Mouse (Mus musculus) left cerebral cortex, adult 18-20 months (tissue): ENCODE results near the gene Dlg2. TPM values are rescaled to one million over a fixed set of nuclear protein-coding genes. Genes with fewer than 3 reads are reported as not detected.
"Not testable (repeated sequence)": the region's sequence is repeated elsewhere in the genome, so short reads cannot be mapped to it uniquely, and the experiment has no call there.

ENCODE experiments used
- DNase-seq, 2 experiments: peaks; one replicate each; pipeline ENCODE4 v3.0.0; 2021 to 2022; ENCODE audit warnings: low spot score in 2 of 2, mixed read lengths in 1 of 2
- total RNA-seq, 2 experiments: library from RNA; stranded (reverse); gene quantifications; 2 replicates each; pipeline ENCODE4 v1.2.3; 2021

Gene Dlg2
- total RNA-seq, 2 experiments from 2014 or later, result 256 to 276 TPM

DNA sequence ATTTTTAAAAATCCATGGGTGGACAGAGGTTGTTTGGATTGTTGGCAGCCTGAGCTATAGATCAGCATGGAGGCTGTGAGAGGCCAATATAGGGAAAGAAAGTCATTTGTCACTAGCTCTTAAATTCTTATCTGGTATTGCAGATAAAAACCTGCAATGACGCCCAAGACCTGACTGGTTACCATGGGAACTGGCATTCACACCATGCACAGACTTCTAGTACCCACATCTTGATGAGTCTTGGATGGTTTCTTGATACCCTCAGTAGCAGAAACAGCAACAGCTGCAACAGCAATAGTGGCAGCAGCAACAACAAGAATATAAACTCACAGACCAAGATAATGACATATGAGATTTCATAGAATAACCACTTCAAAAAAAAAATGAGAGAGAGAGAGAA lies 315.1 kb downstream of the Dlg2 start:
- no peak for DNase-seq

DNA sequence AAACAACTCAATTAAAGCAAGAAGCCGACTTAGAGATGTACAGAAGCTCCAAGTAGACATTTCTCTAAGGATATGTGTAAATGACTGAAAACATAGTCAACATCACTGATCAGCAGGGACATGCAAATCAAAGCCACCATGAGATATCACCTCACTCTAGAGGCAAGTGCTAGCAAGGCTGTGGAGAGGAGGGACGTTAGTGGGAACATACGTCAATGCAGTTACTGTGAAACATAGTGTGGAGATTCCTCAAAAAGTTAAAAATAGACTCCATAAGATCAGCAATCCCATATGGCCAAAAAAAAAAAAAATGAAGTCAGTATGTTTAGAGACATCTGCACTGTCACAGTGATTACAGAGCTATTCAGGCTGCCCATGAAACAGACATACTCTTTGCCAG lies 349.2 kb downstream of the Dlg2 start:
- DNase-seq, result no peak

DNA sequence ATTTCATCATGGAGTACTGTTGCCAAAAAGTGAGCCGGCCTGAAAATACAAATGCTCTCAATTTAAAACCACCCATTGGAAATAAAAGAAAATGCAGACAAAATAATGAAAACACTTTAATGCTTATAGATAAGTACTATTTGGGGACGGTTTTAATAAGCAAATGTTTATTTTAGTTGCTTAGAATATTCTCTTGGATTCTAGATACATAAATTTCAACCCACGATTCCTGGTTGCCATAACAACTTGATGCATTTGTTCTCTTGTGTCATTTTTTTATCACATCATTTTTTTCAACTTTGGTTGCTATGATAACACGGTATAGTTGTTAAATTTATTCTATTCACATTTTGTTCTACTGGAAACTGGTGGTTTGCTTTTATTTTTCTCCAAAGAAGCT lies 364.8 kb downstream of the Dlg2 start:
- no peak for DNase-seq

DNA sequence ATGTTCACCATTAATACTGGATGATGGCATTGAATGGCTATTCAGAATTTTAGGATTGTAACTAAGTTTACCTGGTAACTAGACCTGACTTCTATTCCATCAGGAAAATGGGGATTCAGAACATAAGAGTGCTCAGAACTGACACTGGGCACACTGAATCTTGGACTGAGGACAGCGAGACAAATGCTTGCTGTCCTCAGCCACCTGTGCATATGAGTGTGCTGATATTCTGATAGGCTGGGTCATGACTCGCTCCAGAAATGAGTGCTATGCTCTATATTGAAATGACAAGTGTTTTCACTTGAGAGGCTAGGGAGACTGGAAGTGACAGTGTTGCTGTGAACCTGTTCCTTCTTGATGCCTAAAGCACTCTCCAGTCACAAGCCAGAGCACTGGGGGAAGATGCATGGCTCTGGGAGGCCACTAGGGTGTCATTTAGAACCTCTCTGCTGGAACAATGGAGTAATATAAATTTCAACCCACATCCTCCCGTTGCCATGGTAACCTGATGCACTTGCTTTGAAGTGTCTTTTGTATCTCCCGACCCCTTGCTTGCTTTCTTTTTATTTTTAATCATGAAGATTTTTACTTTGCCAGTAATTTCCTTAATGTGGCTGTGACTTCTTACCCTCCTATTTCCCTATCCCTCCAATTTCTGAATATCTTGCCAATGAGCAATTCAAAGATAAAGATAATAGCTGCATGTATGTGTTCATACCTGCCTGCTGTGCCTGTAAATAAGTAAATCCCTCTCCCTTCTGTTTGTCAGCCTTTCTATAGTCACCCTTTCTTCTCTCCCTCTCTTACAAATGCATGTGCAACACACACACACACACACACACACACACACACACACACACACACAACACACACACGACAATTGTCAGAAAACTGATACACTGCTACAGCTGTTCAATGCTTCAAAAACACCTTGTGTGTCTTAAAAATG lies 367.1 kb downstream of the Dlg2 start:
- DNase-seq, result no peak

DNA sequence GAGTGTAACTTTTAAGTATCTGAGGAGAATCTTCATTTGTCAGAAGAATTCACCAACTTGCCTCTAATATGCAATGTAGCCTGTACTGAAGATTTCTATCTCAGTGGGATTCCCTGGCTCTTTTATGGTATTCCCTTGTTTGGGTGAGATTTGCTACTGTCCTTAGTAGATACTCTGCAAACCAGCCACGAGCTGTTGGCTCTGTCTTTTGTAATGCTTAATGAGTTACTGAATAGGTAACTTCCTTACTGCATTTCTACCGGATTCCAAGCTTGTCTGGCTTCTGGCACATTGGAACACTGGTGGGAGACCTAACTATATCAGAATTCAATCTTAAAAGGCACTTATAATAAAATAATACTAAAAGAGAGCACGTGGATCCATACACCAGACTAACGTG lies 400.3 kb downstream of the Dlg2 start:
- not testable (repeated sequence) for DNase-seq

DNA sequence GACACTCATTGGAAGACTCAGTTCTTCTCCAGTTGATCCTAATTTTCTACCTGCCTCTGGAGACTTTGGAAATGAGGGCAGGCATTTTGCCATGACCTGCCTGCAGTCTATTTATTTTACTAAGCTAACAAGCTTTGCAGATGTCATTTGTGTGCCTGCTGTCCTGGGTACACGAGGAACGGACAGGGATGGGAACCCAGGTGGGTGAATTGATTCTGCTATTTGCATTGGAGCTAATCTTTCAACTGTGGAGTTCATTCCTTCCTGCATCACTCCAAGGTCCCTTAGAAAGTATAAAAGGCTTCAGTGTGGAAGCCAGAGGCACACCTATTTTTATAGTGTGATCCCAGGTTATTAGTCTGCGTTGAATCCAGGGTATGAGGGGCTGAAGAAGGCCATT lies 406.3 kb downstream of the Dlg2 start:
- no peak for DNase-seq

DNA sequence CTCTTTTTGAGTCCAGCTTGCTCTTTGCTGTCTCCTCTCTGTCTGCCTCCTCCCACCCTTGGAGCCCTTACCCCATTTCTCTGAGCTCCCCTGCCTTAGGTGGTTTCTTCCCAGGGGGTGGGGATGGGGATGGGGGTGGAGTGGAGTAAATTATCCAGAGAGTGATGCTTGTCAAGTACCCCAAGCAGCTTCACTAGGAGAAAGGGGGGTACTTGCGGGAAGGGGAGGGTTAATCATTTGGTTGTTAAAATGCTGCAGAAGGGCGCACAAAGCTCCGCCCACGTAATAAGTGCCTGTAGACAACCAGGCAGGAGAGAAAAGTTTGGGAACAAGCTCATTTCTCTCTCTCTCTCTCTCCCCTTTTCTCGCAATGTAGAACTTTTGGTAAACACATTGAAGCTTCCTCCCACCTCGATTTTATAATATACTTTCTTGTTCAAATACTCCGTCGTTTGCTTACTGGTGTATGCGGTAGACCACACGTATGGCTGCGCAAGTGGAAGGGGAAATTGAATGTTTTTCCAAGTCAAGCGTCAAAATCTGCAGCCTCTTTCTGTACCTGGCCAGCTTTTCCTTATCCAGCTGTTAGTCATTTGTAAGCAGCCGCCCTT lies 410.0 kb downstream of the Dlg2 start:
- no peak for DNase-seq

DNA sequence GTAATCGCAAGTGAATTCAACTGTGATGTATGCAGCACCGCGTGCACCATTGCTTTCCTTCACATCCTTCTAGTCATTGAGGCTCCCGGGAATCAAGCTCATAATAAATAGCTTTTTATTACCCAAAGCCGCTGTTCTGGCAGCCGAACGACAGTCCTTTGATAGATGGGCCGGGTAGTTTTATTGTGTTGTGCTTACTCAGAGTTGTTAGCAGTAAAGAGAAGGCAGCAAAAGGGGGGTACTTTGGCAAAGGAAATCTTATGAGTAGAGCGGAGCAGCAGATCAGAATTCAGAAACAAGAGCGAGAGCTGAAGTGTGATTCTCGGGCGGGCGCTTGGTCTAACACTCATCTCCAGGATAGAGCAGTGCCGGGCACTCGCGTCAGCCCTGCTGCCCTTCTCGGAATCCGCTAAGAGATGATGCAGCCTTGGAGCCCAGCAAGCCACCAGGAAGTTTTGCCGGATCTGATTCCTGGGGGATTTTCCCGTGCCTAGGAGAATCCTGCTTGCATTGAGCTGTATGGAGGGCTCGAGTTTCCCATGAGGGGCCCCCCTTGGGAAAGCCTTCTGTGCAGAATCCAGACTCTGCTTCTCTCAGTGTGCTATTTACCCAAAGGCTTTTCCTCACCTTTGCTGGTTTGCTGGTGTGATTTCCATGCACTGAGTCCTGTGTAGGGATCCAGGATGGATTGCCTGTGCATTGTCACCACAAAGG lies 410.7 kb downstream of the Dlg2 start:
- DNase-seq, result peak; percentile 37 to 50

DNA sequence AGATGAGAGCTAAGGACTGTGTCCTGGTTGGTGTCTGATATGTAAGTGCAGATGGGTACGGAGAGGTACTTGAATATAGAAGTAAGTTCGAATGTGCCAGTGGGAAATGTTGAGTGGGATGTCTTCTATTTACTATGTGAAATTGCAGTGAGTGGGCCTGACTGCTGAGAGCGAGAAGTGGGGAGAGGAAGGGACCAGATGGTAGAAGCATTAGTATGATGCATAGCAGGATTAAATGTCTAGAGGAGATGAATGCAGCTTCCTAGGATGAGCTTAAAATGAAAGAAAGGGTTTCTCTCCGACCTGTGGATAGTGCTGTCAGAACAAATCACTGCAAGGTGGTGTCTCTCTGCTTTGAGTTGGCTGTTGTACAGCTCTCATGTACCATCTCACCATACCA lies 451.0 kb downstream of the Dlg2 start:
- DNase-seq, result peak; percentile 11 to 50

DNA sequence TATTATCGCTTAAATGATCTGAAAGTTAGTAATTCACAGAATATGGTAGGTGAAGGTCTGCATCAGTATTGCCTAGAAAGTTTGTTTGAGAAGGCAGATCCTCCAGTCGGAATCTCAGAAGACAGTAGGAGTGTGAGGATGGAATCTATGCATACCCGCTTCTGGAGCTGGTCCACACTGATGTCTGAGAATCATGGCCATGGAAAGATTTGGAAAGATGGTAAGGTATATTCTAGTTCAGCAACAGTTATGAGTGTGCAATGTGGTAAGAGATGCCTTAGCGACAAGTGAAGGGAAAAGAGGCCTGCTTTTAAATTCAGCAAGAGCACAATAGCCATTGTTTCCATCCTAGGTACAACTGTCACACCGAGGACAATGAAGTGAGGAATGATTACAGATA lies 464.3 kb downstream of the Dlg2 start:
- DNase-seq, result no peak

DNA sequence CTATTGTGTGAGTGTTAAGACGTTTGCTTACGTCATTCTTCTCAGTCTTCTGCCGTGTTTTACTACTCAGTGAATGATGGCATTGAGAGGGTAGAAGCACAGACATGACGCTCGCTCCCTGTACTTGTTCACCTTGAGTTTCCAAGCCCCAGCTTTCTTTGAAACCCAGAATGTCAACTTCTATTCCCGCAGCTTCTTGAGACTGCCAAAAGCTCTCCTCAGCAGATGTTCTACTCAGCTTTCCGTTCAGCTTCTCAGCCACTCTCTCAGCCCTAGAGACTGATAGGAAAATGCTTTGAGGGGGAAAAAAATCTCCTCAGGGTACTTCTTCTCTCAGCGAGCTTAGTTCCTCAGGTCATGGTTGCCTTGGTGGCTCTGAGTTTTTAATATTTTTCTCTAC lies 470.6 kb downstream of the Dlg2 start:
- no peak for DNase-seq

DNA sequence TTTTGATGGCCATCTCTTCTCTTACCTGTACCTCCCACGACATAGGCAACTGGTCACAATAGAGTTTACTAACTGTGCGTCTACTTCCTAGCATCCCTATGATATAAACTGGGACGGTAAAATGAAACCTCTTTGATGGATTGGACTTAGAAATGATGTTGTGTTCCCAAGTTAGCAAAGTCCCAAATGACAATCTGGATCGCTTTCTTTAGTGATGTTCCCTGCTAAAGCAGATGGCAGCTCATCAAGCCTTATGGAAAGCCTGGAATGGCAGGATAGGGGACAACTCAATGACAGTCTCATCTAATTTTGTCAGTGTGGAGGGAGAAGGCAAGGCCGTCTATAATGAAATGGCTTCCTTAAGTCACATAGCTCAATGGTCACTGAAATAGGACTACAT lies 472.7 kb downstream of the Dlg2 start:
- no peak for DNase-seq

DNA sequence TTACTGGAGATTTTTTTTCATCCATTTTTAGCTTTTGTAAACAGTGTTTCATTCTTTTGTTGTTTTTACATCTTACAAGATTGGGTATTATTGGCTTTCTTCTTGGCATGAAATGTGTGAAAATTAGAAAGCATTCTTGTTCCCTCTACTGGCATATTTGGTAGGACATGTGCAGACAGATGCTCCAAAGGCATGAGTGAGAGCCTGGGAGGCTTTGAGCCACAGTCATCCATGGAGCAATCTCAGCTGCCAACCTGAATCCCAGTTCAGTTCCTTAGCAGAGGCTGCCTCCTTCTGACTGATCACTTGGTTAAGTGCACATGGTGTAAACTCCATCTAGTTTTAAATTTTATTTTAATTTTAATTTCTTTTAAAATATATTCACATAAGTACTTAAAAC lies 500.8 kb downstream of the Dlg2 start:
- DNase-seq, result no peak

DNA sequence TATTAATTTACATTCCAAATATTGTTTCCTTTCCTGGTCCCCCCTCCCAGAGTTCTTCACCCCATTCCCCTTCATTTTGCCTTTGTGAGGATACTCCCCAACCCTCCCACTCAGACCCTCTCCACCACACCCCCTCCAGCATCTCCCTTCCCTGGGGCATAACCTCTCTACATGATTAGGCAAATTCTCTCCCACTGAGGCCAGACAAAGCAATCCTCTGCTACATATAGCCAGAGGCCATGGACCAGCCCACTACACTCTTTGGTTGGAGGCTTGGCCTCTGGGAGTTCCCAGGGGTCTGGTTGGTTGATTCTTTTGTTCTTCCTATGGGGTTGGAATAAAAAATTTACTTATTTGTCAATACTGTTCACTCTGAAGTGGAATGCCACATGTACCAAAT lies 505.6 kb downstream of the Dlg2 start:
- no peak for DNase-seq

DNA sequence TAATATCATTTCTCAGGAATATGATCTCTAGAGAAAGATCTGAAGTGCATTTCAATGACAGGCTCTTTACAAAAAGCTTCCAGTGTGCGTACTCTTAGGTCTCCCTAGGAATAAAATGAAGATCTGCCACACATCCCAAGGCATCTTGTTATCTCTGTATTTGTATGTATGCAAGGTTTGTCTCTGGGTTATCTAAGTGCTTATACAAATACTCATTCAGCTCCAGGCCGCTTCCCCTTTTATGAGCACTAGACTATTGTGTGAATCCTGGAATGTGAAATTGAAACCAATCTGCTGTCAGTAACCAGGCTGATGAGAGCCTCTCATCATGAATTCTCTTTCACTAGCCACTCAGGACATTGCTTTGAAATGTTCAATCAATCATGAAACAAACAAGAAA lies 534.2 kb downstream of the Dlg2 start:
- no peak for DNase-seq

DNA sequence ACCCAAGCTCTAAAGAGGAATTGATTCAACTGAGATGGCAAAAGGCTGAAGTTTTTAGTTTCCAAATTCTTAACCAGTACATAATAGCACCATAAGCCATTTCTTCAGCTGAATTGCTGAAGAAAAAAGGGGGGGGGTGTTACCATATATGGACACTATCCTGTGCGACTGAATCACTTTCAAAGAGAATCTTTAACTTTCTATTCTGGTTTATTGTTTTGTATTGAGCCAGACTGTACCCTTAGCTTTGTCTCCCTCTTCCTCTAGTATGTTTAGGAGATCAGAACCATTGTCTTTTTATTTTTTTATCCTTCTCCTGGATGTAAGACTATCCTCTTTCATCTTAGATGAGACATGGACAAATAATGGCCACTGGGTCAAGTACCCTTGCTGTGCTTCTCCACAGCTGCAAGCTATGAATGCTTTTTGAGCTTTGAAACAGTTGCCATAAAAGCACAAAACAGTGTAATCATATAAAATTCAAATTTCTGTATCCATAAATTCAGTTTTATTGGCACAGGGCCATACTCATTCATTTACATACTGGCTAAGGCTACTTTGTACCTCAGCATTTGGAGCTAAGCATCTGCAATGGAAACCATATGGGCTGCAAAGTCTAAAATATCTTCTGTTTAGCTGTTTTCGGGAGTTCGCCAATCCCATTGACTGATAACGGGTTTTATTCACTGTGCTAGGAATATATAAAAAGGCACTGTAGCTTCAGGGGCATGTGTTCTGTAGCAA lies 568.7 kb downstream of the Dlg2 start:
- DNase-seq, result peak in 1 of 2 experiments; percentile 15

DNA sequence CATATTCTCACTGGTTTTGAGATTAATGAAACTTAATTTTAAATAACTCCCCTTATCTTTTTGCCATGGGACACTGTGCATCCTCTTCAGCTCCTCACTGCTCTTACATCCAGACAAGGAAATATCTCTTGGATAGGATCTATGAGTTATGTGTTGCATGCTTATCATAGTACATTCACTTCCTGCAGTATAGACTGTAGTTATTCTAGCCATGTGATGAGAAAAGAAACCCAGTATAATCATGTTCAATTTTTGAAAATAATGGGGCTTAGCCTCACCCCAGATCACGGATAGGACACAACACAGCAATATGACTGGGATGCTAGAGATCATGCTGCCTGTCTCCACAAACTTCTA lies 569.2 kb downstream of the Dlg2 start:
- DNase-seq, result no peak

DNA sequence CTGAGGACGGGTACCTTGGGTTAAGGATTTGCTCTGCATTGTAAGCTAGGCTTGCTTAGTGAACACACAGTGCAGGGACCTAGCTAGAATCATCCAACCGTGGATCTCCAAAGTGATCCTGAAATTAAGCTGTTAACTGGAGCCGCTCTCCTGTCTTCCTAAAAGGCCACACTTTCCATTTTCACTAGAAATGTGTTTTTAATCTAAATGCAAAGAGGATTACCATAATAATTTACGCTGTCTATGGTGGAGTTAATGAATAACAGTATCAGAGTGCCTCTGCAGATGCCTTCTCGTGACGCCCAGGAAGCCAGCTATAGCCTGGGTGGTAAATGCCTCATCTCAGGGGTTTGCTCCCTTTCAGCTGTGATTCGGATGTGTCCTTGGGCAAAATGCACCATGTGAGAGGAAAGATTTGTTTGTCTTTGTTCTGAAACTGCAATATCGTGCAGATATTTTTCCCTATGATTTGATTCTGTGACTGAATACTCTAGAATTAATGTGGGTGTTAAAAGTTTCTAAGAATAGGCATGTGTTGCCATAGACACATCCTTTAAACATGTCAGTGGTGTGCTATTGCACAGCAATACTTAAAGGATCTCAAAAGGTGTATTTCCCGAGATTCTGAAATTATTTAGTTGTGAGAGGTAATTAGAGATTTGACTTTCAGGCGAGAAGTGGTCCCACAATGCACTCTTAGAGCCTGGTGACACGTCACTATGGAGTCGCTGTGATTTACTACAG lies 587.0 kb downstream of the Dlg2 start:
- DNase-seq, result peak in 1 of 2 experiments; percentile 5

DNA sequence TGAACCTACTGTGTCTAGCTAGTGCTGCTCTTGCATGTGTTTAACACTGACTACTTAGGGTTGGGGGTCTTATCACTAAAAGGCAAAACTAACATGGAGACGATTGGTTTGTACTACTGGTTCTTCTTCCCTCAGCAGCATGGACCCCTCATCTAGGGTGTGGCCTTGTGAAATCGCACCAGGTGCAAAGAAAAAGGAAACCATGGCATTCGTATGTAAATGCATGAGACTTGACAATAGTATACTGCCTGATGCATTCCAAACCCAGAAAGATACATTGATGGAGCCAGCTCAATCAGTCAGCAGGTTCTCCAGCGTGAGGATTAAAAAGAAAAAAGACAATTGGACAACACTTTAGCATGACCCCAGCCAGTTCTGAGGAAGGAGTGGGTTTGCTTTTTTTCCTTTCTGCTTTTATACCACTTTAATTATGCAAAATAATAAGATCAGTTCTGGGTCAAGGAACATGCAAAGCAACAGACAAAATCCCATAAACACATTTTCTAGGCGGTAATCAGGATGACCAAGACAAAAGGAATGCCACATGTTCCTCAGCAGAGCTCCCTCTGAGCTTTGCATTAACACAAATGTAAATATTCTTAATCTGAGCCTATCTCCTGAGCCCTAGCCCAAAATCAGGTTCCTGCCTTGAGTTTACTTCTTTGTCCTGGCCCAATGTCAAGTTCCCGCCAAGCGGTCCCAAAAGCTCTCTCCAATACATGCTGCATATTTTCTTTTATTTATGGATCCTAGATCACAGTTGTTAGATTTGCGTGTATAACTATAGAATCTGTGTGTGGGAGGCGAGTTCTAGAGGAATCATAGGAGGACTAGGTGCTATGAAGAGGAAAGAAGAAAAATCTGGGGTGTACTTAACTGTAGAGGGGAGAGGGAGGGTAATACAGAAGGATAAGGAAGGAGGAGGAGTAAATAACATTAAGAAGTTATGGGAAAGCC lies 595.6 kb downstream of the Dlg2 start:
- peak in 1 of 2 experiments; percentile 26 for DNase-seq

DNA sequence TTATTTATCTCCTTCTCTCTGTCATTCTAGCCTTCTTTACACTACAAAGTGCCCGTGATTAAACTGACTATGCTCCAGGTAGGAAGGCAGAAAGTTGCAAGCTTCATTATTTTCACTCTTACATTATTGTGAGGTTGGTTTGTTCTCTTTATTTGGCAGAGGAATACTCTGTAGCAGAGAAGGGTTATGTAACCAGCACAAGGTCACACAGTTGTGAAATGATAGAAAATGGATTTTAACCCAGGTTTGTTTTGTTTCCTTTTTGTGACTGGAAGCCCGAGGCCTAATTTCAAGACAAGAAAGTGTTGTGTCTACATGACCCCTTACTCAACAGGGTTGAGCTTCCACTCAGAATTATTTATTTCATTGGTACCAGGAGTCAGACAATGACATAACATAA lies 609.6 kb downstream of the Dlg2 start:
- DNase-seq, result no peak
